Mouse (Mus musculus) liver, adult 2 months (tissue): ENCODE data around the gene Arglu1.

Experiments used
- CTCF ChIP-seq: fragments of 200-500 bp; IDR thresholded peaks from 2 replicates; pipeline ENCODE4 v1.5.1; 2011; ENCODE audit warnings: low read depth, low read length, control low read depth
- POLR2A ChIP-seq: fragments of 200-500 bp; IDR thresholded peaks from 2 replicates; pipeline ENCODE4 v1.6.1; 2011; ENCODE audit warnings: low read length, control low read depth; ENCODE audit not compliant: insufficient read depth; ENCODE audit errors: extremely low read depth

DNA sequence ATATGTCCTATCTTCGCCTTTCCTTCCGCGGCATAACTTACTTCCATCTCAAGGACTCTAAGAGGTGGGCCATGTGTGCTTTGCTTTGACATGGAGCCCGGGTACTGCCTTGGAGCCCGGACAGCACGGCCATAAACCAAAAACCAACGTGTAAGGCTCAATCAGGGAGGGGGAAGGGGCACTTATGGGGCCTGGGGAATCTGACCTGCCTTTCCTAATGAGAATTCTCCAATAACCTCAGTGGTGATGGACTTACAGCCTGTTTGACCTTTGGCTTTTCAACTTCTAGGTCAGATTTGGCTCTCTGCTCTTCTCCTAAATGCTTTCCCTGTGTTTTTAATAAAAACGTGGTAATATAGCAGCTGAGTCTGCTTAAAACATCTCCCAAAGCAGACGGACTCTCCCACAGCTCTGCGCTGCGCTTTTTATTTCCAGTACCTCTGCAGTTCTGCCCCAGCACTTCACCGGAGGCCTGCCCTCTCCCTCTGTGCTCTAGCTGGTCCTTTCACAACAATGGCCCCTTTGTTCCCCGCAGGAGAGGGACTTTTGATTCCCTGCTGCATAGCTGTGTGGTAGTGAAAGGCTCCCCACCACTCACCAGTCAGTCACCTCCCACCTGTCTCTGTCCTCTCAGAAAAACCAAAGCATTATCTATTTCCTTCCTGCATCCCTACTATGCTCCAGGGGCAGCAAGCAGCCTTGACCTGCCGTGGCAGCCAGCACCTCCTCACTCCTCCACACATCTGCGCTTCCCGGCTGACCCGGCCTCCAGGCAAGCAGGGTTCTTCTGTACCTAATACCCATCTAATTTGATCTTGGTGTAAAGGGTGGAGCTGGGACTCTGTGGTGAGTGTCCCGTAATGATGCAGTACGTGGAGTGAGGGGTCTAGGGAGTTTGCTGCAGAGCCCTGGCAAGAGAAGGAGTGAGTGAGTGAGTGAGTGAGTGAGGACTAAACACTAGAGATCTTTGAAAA lies 70.8 kb downstream of the Arglu1 start:
- TF ChIP-seq POLR2A: no peak
- TF ChIP-seq CTCF: no peak
